ENCODE assay signal across 8 mouse cellular contexts in genomic region chr10:117375163-117375562, GRCm38 (mm10). TPM values are rescaled to one million over a fixed set of nuclear protein-coding genes. Genes with fewer than 3 reads are reported as not detected.
DNase-seq lines count a peak whose midpoint lies in the region; ATAC-seq and TF ChIP-seq lines count a peak whose summit lies in the region.

No protein-coding gene starts in this region.

- WGBS in kidney, embryonic 14.5 days, result 21% methylated on average over 10 of the region's 10 CpGs
- WGBS in kidney, adult 2 months, result 16% methylated on average over 10 of the region's 10 CpGs
- WGBS in intestine, embryonic 14.5 days, result 24% methylated on average over 10 of the region's 10 CpGs

- H3K9ac ChIP-seq in kidney, embryonic 14.5 days (ENCODE audit: low read depth, low read length), result peak overlapping the region; percentile 100
- H3K9ac ChIP-seq in intestine, embryonic 14.5 days (ENCODE audit: low read length), result peak overlapping the region; percentile 100

- no peak for TF ChIP-seq POLR2A in kidney, adult 2 months (IDR thresholded peaks at IDR 0.05; ENCODE audit: low read depth, low read length)
- no peak for TF ChIP-seq POLR2A in bone marrow macrophage, adult 2 months (IDR thresholded peaks at IDR 0.05; ENCODE audit: borderline replicate concordance, low read depth, low read length)

- no peak for ATAC-seq in kidney, embryonic 14.5 days (ENCODE audit: low FRiP score, low TSS enrichment)
- ATAC-seq in intestine, embryonic 14.5 days (replicated peaks; ENCODE audit: low FRiP score, low TSS enrichment, low read depth), result no peak
- no peak for ATAC-seq in monocyte, adult 5-6 weeks (replicated peaks; ENCODE audit: insufficient number of reproducible peaks, low FRiP score, low TSS enrichment, poor library complexity, severe bottlenecking)

- peak overlapping the region; percentile 70 for H3K4me3 ChIP-seq in kidney, embryonic 14.5 days (ENCODE audit: low read length)
- no peak overlapping the region for H3K4me3 ChIP-seq in kidney, adult 2 months (ENCODE audit: insufficient read depth, low read depth, low read length)
- H3K4me3 ChIP-seq in bone marrow macrophage, adult 2 months (ENCODE audit: insufficient read depth, low read length), result peak overlapping the region; percentile 93
- peak overlapping the region; percentile 99 for H3K4me3 ChIP-seq in intestine, embryonic 14.5 days (ENCODE audit: low read depth, low read length)

- no peak overlapping the region for H3K27ac ChIP-seq in kidney, embryonic 14.5 days (ENCODE audit: low read depth, low read length)
- no peak overlapping the region for H3K27ac ChIP-seq in kidney, adult 2 months (ENCODE audit: insufficient read depth, low read depth, low read length)
- no peak overlapping the region for H3K27ac ChIP-seq in bone marrow macrophage, adult 2 months (ENCODE audit: insufficient read depth, low read depth, low read length)
- H3K27ac ChIP-seq in intestine, embryonic 14.5 days (ENCODE audit: low read depth), result no peak overlapping the region

- no peaks in the 10 kb centered on the region for H3K9me3 ChIP-seq in kidney, embryonic 14.5 days (ENCODE audit: control insufficient read depth, low read length)
- H3K9me3 ChIP-seq in intestine, embryonic 14.5 days (ENCODE audit: control insufficient read depth, low read length), result no peaks in the 10 kb centered on the region

- DNase-seq in kidney, adult 2 months, result no peak
- DNase-seq in intestine, embryonic 14.5 days (ENCODE audit: low spot score), result no peak
- DNase-seq in naive thymus-derived CD4-positive, alpha-beta T cell, adult 2 months (ENCODE audit: low read depth), result peak; percentile 31
- DNase-seq in spleen, postnatal 4 days (ENCODE audit: low spot score in 2 of 2), result no peak
- no peak for DNase-seq in urinary bladder, adult 18-20 months (ENCODE audit: low spot score in 2 of 2)

- peak overlapping the region; percentile 62 for H3K4me2 ChIP-seq in kidney, embryonic 14.5 days (replicated peaks; ENCODE audit: low read depth, low read length)
- H3K4me2 ChIP-seq in intestine, embryonic 14.5 days (ENCODE audit: low read length), result peak overlapping the region; percentile 74

- no peak for TF ChIP-seq CTCF in kidney, adult 2 months (conservative IDR thresholded peaks at IDR 0.05; ENCODE audit: insufficient read depth, insufficient read length, low read depth, low read length)
- no peak for TF ChIP-seq CTCF in bone marrow macrophage, adult 2 months (IDR thresholded peaks at IDR 0.05; ENCODE audit: low read depth, low read length)

- H3K4me1 ChIP-seq in kidney, embryonic 14.5 days (ENCODE audit: control insufficient read depth, insufficient read depth, low read length), result peaks cover 10% of the 10 kb centered on the region; the same call in 1 of the 2 replicates
- peaks cover 6% of the 10 kb centered on the region; the same call in 1 of the 2 replicates for H3K4me1 ChIP-seq in kidney, adult 2 months (ENCODE audit: control insufficient read depth, insufficient read depth, low read length)
- peaks cover 6% of the 10 kb centered on the region for H3K4me1 ChIP-seq in bone marrow macrophage, adult 2 months (ENCODE audit: control insufficient read depth, insufficient read depth, low read length)
- H3K4me1 ChIP-seq in intestine, embryonic 14.5 days (replicated peaks; ENCODE audit: control insufficient read depth, insufficient read depth, low read length), result peaks cover 6% of the 10 kb centered on the region; the same call in 1 of the 2 replicates

- H3K36me3 ChIP-seq in kidney, embryonic 14.5 days (ENCODE audit: control insufficient read depth, insufficient read depth, low read length), result no peaks in the 10 kb centered on the region
- no peaks in the 10 kb centered on the region for H3K36me3 ChIP-seq in kidney, adult 2 months (ENCODE audit: control insufficient read depth, insufficient read depth, low read length)
- no peaks in the 10 kb centered on the region for H3K36me3 ChIP-seq in intestine, embryonic 14.5 days (ENCODE audit: control insufficient read depth, insufficient read depth, low read length)

- H3K27me3 ChIP-seq in kidney, embryonic 14.5 days (ENCODE audit: control insufficient read depth, insufficient read depth, low read length), result no peaks in the 10 kb centered on the region
- H3K27me3 ChIP-seq in kidney, adult 2 months (replicated peaks; ENCODE audit: control insufficient read depth, insufficient read depth, low read length), result no peaks in the 10 kb centered on the region
- no peaks in the 10 kb centered on the region for H3K27me3 ChIP-seq in intestine, embryonic 14.5 days (replicated peaks; ENCODE audit: control insufficient read depth, insufficient read depth, low read length)

RNA-seq across cellular contexts. Expression of gene Cpsf6, which starts 4.7 kb away (rescaled TPM):
- polyA plus RNA-seq in kidney, embryonic 14.5 days (2014; fragmentation: Nextera tagmentation; extraction: Ambion mirVana), result 166 and 208 TPM in 2 replicates
- polyA plus RNA-seq in kidney, adult 2 months (2012; rRNA removed), result 26.9 and 30.1 TPM in 2 replicates
- polyA plus RNA-seq in bone marrow macrophage, adult 2 months (2012; ENCODE audit: insufficient read depth, insufficient read length, missing spikeins), result 57.9 and 60.2 TPM in 2 replicates
- polyA plus RNA-seq in intestine, embryonic 14.5 days (2014; fragmentation: Nextera tagmentation; extraction: Ambion mirVana), result 150 and 169 TPM in 2 replicates
- total RNA-seq in monocyte, adult 5-6 weeks (2017), result 73.2 to 128 TPM (median 73.7 TPM) in 3 replicates
